Mouse (Mus musculus) testis, postnatal 10 days (tissue): Measurements from ENCODE around the gene Kcnh3.

Experiments used
- DNase-seq: peaks from one replicate; pipeline ENCODE4 v3.0.0; 2021; ENCODE audit warnings: low spot score

Gene Kcnh3

GRCm38 (mm10) chr15:99285189-99285535 is 60.5 kb downstream of the Kcnh3 start:
- no peak for DNase-seq

- DNase-seq = no peak
These were observed 65.9 kb downstream of the Kcnh3 start for GRCm38 (mm10) chr15:99290586-99290985.
